Mouse (Mus musculus): Measurements from ENCODE around the gene Luc7l.

Luc7l gene

DNA sequence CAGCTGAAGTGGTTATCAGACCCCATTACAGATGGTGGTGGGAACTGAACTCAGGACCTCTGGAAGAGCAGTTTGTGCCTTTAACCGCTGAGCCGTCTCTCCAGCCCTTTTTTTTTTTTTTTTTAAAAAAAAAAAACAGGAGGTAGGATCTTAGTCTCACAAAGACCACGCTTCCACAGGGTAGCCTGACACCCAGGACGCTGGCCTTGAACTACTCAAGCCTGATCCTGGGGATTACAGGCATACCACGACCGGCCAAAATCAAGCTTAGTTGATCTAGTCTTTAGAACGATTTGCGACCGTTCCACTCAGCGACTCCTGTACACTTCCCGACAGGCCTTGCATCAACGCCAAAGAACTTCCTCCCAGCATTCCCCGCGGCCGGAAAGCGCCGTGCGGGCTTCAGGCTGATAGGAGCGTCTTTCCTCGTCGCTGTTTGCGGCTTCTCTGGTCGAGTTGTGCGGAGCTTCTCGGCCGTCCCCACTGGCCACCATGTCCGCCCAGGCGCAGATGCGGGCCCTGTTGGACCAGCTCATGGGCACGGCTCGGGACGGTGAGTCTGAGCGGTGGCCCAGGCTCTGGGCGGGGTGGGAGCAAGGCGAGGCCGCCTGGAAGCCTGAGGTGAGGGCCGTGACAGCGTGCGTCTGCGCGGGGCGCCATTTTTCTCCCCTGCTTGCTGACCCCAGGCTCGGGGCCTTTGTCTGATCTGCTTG lies at the start of gene Luc7l:
TSS of gene Luc7l (plus strand) at position 358 of the 713 bp plus-strand sequence.
- DNase-seq (ENCODE audit: low spot score in 2 of 2), result peak; percentile 97 to 98

DNA sequence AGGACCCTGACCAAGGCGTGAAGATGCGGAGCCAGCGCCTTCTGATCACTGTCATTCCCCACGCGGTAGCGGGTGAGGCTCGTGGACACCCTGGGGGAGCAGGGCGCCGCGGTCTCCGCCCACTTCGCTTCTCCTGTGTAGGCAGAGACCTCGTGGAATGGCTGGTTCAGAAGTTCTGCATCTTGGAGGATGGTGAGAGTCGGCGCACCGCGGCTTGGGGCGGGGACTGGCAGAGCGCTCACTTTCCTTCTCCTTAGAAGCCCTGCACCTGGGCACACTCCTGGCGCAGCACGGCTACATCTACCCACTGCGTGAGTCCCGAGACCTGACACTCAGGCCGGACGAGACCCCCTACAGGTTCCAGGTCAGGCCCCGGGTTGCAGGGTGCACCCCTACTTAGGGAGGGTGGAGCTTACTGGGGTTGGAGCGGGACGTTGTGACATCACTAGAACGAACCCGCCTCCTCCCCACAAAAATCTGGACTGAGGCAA lies 49.3 kb upstream of the Luc7l start:
- DNase-seq (ENCODE audit: low spot score in 2 of 2), result peak; percentile 66 to 74

DNA sequence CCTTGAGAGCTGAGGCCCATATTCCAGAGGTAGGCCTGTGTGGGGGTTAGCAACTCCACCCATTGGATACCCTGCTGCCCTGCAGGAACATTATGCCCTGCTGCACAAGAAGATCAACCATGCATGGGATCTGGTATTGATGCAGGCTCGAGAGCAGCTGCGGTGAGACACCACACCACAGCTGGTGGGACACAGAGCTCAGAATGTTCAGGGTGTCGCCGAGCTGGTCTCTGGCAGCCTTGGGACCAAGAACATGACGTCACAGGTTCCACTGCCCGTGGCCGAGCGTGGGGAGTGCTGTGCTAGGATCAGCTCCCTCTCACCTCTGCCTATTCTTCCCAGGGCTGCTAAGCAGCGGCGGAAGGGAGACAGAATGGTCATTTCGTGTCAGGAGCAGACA lies 47.9 kb upstream of the Luc7l start:
- no peak for DNase-seq (ENCODE audit: low spot score in 2 of 2)

DNA sequence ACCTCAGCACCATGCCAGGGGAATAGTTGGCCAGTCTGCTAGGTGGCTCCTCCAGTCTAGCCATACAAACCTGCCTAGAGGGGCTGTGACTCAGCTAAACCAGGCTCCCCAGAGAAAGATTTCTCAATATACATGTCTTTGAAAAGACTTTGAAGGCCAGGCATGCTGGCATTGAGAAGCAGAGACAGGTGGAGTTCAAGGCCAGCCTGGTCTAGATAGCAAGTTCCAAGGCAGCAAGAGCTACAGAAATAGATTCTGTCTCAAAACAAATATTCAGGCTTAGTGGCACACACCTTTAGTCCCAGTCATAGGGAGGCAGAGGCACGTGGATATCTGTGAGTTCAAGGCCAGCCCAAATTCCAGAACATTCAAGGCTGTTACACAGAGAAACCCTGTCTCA lies 46.3 kb upstream of the Luc7l start:
- no peak for DNase-seq (ENCODE audit: low spot score in 2 of 2)

DNA sequence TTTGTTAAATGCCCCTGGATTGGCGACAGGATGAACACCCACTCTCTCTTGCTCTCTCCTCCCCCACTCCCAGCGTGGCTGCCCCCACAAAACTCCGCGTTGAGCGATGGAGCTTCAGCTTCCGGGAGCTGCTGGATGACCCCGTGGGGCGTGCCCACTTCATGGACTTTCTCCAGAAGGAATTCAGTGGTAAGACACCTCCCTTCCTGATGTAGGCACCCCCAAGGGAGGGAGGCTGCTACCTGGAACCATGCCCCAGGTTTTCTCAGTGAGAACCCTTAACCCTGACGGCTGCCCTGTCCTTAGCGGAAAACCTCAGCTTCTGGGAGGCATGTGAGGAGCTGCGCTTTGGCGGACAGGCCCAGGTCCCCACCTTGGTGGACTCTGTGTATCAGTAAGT lies 45.0 kb upstream of the Luc7l start, which contains the start of gene Arhgdig:
TSS of gene Arhgdig (minus strand) at position 101 of the 400 bp plus-strand sequence.
- no peak for DNase-seq (ENCODE audit: low spot score in 2 of 2)

DNA sequence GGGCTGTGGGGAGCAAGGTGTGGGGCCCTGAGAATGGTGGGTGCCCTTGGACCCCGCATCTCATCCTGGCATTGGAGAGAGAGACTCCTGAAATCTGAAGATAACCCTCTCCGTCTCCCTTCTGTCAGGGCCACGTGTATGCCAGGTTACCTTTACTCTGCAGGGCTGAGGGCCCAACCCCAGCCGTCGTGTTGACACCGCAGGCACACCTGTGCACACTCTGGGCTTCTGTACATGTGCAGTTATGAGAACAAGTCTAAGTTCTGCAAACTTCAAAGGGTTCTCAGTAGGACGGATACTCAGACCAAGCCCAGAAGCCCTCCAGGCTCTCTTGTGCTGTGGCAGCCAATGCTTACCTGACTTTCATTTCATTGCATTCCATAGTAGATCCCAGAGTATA lies 40.5 kb upstream of the Luc7l start:
- DNase-seq (ENCODE audit: low spot score in 2 of 2), result no peak

DNA sequence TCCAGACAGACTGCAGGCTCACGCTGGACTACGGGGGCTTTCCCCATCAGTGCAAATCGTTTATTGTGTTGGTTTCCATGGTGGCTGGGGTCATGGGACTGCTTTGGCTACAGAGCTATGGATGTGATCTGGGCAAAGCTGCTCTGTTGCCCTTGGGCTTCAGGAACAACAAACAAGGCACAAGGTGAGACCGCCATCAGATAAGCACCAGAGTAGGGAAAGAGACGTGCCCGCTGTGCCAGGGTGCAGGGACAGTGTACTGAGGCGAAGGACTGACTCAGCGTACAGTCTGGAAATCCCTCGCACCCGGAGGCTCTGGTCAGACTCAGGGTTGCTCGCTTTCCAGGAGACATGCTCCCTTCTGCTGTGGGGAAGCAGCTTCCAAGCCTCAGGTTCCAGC lies 40.0 kb upstream of the Luc7l start:
- no peak for DNase-seq (ENCODE audit: low spot score in 2 of 2)

DNA sequence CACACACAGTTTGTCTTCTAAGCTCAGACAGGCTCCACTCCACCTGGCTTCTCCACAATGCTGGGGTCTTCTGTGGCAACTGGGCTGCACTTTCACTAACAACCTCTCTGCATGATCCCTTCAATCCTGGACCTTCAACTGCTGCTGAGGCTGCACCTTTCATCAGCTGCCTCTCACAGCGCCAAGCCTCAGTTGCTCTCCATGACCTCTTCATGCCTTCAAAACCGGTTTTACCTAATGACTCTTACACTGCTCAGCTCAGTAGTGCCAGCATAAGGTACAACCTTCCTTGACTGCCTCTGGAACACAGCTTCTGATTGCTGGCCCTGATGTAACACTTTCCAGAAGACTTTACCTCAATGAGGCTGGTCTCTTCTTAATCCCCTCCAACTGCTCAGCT lies 31.2 kb upstream of the Luc7l start:
- DNase-seq (ENCODE audit: low spot score in 2 of 2), result no peak

DNA sequence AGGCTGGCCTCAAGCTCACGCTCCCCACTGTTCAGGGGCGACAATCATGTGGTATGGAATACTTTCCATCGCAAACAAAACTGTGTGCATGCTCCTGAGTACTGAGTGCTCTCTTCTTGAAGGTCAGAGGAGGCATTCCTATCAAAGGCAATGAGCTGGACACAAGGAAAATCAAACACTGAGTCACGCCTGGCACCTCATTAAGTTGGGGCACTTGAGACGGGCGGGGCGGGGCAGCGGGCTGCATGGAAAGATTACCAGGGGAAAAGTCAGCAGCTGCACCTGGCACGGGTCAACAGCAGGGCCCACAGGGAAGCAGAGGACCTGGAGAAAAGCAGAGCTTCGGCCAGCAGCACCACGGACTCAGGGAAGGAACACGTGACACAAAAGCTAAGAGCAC lies 27.5 kb upstream of the Luc7l start:
- DNase-seq (ENCODE audit: low spot score in 2 of 2), result no peak

DNA sequence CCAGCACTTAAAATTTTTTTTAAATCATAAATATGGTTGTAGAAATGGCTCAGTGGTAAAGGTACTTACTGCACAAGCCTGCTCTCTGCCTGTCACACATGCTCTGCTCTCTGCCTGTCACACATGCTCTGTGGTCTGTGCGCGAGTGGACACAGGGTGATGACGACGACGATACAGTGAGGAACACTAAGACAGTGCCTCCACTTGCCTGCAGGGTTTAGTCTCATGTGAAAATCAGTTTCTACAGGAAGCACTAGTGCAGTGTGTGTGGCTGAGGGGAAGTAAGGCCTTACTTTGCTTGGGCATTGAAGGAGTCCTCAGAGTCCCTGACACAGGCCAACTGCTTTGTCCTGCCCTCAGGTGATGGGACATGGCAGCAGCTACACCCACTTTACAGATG lies 22.9 kb upstream of the Luc7l start:
- DNase-seq (ENCODE audit: low spot score in 2 of 2), result no peak

DNA sequence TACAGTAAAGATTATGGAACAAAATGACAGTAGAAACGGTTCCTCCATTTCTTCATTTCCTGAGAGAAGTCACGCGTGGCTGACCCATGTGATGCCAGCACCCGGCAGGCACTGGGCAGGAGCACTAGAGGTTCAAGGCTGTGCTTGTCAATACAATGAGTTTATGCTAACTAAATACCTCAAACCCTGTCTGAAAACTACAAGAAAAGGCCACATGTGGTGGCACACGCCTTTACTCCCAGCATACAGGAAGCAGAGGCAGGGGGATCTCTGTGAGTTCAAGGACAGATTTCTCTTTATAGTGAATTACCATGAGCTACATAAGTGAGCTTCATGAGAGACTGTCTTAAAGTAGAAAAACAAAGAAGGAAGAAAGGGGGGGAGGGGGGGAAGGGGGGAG lies 21.5 kb upstream of the Luc7l start:
- no peak for DNase-seq (ENCODE audit: low spot score in 2 of 2)

DNA sequence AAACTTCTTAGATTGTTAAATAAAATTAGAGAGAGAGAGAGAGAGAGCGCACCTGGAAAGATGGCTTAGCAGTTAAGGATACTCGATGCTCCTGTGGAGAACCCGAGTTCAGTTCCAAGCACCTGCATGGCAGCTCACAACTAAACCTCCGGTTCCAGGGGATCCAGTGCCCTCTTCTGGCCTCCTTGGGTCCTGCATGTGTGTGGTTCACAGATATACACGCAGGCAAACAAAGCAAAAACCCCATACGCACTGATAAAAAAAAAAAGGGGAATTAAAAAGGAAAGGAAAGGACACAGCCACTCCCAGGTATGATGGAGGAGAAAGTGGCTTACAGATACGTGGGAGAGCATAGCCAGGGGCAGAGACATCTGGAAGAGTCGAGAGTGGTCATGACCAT lies 19.8 kb upstream of the Luc7l start:
- no peak for DNase-seq (ENCODE audit: low spot score in 2 of 2)

DNA sequence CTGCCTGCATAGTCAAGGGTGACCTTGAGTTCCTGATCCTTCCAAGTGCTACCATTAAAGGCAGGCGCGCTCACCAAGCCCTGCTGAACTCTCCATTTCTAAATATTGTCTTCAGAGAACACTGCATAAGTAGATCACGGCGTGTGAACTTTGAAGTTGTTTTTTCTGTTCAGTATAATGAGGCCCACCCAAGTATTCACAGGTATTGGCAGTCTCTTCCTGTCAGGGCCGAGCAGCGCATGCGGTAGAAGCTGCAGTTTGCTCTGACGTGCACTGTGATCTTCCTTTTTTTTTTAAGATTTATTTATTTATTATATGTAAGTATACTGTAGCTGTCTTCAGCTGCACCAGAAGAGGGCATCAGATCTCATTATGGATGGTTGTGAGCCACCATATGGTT lies 18.3 kb upstream of the Luc7l start:
- no peak for DNase-seq (ENCODE audit: low spot score in 2 of 2)

DNA sequence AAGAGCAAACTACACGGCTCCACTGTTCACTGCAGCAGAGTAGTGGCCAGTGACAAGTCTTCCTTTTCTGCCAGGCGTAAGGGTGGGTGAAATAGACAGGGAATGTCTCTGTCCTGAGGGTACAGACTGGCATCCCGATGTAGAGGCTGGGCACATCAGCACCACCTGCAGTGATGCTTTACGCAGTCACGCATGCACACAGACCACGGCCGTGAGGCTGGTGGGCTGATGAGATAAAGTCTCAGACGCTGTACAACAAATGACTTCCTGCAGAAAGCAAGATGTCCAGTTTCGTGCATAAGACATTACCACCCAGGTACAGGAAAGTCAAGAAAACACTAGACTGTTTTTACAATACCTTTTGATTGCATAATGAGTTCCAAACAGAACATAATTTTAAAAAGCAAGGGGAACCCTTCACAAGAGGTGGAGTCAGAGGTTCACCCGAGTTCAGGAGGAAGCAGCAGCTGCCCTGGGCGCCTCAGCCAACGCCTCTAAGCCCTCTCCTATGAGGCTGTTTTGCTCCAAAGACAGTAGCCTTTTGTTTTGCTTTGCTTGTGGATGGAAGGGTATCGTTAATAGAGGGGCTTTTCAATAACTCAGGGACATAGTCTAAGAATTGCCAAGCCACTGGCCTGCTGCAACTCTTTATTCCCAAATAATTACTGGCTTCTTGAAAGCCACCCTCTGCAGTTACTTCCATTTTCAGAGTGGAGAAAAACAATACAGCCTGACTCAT lies 17.4 kb upstream of the Luc7l start:
- no peak for DNase-seq (ENCODE audit: low spot score in 2 of 2)

DNA sequence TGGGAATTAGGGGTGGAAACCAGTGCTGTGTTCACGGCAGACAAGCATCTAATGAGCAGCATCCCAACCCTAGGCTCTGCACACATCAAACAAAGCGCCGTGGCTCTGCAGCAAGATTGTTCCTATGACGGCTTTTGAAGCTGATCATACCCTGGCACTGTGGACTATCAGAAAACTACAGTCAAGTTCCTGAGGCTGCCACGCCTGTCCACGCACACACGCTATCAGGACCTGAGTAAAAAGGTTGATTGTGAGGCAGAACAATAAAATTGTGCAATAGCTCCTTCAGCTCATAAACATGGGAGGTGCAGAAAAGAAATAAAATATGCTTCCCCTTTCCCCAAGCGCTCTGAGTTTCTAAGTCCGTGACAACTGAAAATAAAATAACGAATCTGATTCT lies 15.0 kb upstream of the Luc7l start:
- DNase-seq (ENCODE audit: low spot score in 2 of 2), result no peak

DNA sequence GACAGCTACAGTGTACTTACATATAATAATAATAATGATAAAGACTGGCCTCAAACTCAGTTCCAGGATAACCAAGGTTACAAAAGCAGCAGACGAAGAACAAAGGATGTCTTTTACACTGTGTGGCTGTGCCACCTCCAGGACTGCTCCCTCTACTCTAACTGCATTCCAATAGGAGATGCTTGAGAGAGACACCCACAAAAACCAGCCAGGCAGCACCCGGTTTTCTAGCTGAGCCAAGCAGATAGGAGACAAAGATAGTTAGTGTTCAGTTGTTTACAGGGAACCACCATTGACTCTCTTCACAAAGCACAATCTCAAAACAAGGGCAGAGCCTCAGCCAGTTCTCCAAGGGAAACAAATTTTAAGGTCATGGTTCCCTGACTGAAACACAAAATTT lies 13.1 kb upstream of the Luc7l start:
- no peak for DNase-seq (ENCODE audit: low spot score in 2 of 2)

DNA sequence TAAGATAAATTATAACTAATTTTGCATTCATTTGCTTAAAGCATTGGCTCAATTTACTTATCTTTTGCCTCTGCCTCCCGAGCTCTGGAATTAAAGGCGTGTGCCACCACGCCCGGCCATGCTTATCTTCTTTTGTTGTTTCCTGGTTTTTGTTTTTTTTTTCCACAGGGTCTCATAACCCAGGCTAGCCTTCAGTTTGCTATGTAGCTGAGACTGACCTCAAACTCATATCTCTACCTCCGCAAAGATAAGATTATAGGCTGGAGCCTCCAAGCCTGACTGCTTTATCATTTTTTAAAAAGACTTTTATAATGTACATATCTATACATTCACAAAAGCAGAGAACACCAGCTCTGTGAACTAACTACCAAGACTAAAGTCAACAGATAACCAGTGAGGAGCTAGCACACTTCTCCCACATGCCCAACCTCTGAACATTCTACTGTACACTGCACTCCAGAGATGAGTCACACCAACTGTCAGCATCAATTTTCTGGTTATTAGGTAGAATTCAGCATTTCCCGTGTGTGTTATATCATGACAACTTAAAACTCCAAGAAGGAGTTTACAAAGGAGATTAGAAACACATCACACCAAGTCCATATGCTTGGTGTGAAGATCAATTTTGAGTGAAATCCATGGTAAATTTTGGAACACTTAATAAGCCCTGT lies 12.4 kb upstream of the Luc7l start:
- no peak for DNase-seq (ENCODE audit: low spot score in 2 of 2)

DNA sequence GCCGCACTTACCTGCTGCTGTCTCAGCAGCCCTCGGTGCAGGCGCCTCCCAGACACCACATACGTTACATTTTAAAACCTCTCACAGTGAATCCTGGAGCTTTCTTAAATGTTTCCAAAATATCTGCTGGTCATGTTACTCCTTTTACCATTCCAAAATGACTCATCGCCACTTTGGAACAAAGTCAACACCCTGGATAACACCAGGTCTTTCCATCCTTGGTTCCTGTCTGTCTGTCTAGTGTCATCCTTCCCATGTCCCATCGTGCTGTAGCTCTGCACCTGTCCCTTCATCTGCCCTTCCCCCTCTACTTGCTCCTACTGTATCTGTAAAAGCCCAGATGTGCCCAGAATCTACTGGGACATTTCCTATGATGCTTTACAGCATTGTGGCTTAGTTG lies 11.7 kb upstream of the Luc7l start:
- DNase-seq (ENCODE audit: low spot score in 2 of 2), result no peak

DNA sequence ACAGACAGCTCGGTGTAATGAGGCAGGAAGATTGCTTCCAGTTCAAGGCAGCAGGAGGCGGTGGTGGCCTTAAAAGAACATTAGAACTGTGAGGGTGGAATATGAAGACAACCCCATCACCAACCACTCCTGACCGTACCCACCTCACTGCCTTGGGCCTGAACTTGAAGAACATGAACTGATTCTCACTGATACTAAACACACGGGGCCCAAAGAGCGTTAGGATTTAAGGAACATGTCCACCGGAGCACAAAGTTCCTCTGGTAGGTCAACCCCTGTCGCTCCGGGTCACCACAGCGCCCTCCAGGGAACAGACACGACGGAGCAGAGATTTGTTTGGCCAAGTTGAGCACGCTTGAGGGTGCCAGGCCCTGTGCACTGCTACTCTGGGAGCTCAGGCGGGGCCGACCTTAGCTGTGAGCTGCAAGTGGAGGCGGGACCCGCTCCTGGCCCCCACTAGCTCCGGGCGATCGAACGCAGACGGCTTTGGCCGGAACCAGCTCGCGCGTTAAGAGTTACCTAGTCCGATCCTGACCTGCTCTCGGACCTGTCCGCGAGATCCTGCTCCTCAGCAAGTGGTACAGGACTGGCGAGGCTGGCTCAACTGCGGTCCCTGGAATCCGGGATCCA lies 9.1 kb upstream of the Luc7l start:
- peak in 1 of 2 experiments; percentile 55 for DNase-seq (ENCODE audit: low spot score in 2 of 2)

DNA sequence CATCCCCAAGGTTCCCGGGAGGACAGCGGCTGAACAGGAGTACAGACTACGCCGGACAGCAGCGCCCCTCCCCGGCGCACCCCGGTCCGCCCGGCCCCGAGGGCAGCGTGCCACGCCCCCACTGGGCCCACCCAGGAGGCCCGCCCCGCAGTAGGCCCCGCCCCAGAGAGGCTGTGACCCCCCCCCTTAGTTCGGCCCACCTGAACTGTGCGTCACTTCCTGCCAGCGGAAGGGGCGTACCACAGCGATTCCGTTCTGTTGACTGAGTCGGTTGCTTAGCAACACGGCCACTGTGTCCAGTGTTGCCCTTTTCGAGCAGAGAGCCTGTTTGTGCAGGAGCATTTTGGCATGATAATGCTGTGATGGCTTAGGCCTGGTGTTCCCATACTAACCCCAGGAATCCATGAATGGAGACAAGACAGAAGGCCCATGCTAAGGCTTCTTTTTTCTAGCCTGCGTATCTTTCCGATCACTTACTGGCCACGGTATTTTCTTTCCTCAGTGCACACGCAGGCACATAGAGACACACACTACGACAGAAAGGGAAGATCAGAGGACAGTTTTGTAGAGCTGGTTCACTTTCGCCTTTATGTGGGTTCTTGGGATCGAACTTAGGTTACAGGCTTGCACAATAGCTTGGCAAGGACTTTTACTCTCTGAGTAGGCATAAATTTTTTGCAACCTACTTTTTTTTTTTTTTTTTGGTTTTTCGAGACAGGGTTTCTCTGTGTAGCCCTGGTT lies 8.4 kb upstream of the Luc7l start, which contains the start of gene Fam234a:
TSS of gene Fam234a (minus strand) at position 142 of the 741 bp plus-strand sequence.
- DNase-seq (ENCODE audit: low spot score in 2 of 2), result peak; percentile 90 to 94

DNA sequence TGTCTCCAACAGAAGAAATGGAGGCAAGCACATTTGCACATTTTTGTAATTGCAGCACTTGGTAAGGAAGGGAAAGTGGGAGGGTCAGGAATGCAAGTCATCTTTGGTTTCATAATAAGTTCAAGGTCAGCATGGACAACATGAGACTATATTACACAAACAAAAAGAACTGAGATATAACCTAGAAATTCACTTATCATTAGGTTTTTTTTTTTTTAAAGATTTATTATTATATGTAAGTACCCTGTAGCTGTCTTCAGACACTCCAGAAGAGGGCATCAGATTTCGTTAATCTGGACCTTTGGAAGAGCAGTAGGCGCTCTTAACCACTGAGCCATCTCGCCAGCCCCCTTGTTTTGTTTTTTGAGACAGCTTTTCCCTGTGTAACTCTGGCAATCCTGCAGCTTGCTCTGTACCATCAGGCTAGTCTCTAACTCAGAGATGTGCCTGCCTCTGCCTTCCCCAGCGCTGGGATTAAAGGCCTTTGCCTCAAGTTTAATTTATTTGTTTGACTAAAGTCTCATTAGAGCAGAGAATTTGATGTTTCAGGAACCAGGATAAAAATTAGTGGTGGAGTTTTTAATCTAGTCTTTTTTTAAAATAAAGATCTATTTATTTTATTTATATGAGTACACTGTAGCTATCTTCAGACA lies 684 bp upstream of the Luc7l start:
- DNase-seq (ENCODE audit: low spot score in 2 of 2), result no peak

Data from right cerebral cortex, adult 2 months (tissue).